Mouse (Mus musculus): ENCODE measurements at regions not wholly inside any gene's neighbourhood (a gene's known extent, or its start where the extent isn't known, plus 50 kb on each side); places are given as distances from the start of the nearest gene placed in this dataset.
"Not testable (repeated sequence)": the region's sequence is repeated elsewhere in the genome, so short reads cannot be mapped to it uniquely, and the experiment has no call there.

GRCm38 (mm10) chr12:82056782-82057611 is 112.1 kb upstream of the Sipa1l1 start:
- not testable (repeated sequence) for H3K9ac ChIP-seq (ENCODE audit: low read depth, poor library complexity, severe bottlenecking); H3K9me3 ChIP-seq (replicated peaks; ENCODE audit: control insufficient read depth, insufficient read depth, low read length, poor library complexity, severe bottlenecking); H3K27me3 ChIP-seq (ENCODE audit: control insufficient read depth, insufficient read depth, low read length, poor library complexity, severe bottlenecking); H3K36me3 ChIP-seq (ENCODE audit: control insufficient read depth, insufficient read depth, low read length, poor library complexity, severe bottlenecking); H3K27ac ChIP-seq (ENCODE audit: insufficient read depth, low read length); H3K4me1 ChIP-seq (ENCODE audit: control insufficient read depth, insufficient read depth, low read length); H3K4me3 ChIP-seq (ENCODE audit: low read depth, low read length)

GRCm38 (mm10) chr12:82064986-82065385 is 104.1 kb upstream of the Sipa1l1 start:
- Histone ChIP-seq H3K9me3 (replicated peaks; ENCODE audit: control insufficient read depth, insufficient read depth, low read length, poor library complexity, severe bottlenecking) (no peaks in the 10 kb centered on the region), H3K9ac (ENCODE audit: low read depth, poor library complexity, severe bottlenecking) (no peak overlapping the region), H3K4me3 (ENCODE audit: low read depth, low read length) (no peak overlapping the region), H3K27ac (ENCODE audit: insufficient read depth, low read length) (no peak overlapping the region), H3K36me3 (ENCODE audit: control insufficient read depth, insufficient read depth, low read length, poor library complexity, severe bottlenecking) (no peaks in the 10 kb centered on the region), H3K4me1 (ENCODE audit: control insufficient read depth, insufficient read depth, low read length) (no peaks in the 10 kb centered on the region), H3K27me3 (ENCODE audit: control insufficient read depth, insufficient read depth, low read length, poor library complexity, severe bottlenecking) (no peaks in the 10 kb centered on the region)
- TF ChIP-seq CTCF (IDR thresholded peaks at IDR 0.05; ENCODE audit: low read depth, low read length), result no peak
- TF ChIP-seq EP300 (IDR thresholded peaks at IDR 0.05; ENCODE audit: insufficient read depth, low read depth, low read length), result no peak
- TF ChIP-seq POLR2A (IDR thresholded peaks at IDR 0.05; ENCODE audit: insufficient read depth, low read length), result no peak

- TF ChIP-seq EP300 (IDR thresholded peaks at IDR 0.05; ENCODE audit: insufficient read depth, low read depth, low read length) (no peak), POLR2A (IDR thresholded peaks at IDR 0.05; ENCODE audit: insufficient read depth, low read length) (no peak), CTCF (IDR thresholded peaks at IDR 0.05; ENCODE audit: low read depth, low read length) (no peak)
- Histone ChIP-seq H3K27ac (ENCODE audit: insufficient read depth, low read length) (no peak overlapping the region), H3K27me3 (ENCODE audit: control insufficient read depth, insufficient read depth, low read length, poor library complexity, severe bottlenecking) (no peaks in the 10 kb centered on the region), H3K9me3 (replicated peaks; ENCODE audit: control insufficient read depth, insufficient read depth, low read length, poor library complexity, severe bottlenecking) (no peaks in the 10 kb centered on the region), H3K4me1 (ENCODE audit: control insufficient read depth, insufficient read depth, low read length) (no peaks in the 10 kb centered on the region), H3K4me3 (ENCODE audit: low read depth, low read length) (no peak overlapping the region), H3K36me3 (ENCODE audit: control insufficient read depth, insufficient read depth, low read length, poor library complexity, severe bottlenecking) (no peaks in the 10 kb centered on the region), H3K9ac (ENCODE audit: low read depth, poor library complexity, severe bottlenecking) (no peak overlapping the region)
Measured at GRCm38 (mm10) chr12:82066860-82067259, 102.3 kb upstream of the Sipa1l1 start.

GRCm38 (mm10) chr12:82069621-82070020 is 99.5 kb upstream of the Sipa1l1 start:
- Histone ChIP-seq H3K36me3 (ENCODE audit: control insufficient read depth, insufficient read depth, low read length, poor library complexity, severe bottlenecking) (no peaks in the 10 kb centered on the region), H3K9ac (ENCODE audit: low read depth, poor library complexity, severe bottlenecking) (no peak overlapping the region), H3K4me1 (ENCODE audit: control insufficient read depth, insufficient read depth, low read length) (no peaks in the 10 kb centered on the region), H3K27me3 (ENCODE audit: control insufficient read depth, insufficient read depth, low read length, poor library complexity, severe bottlenecking) (no peaks in the 10 kb centered on the region), H3K4me3 (ENCODE audit: low read depth, low read length) (no peak overlapping the region), H3K27ac (ENCODE audit: insufficient read depth, low read length) (no peak overlapping the region), H3K9me3 (replicated peaks; ENCODE audit: control insufficient read depth, insufficient read depth, low read length, poor library complexity, severe bottlenecking) (no peaks in the 10 kb centered on the region)
- TF ChIP-seq EP300 (IDR thresholded peaks at IDR 0.05; ENCODE audit: insufficient read depth, low read depth, low read length) (no peak), CTCF (IDR thresholded peaks at IDR 0.05; ENCODE audit: low read depth, low read length) (no peak), POLR2A (IDR thresholded peaks at IDR 0.05; ENCODE audit: insufficient read depth, low read length) (no peak)

GRCm38 (mm10) chr12:82072810-82073465 is 96.2 kb upstream of the Sipa1l1 start:
- H3K36me3 ChIP-seq (ENCODE audit: control insufficient read depth, insufficient read depth, low read length, poor library complexity, severe bottlenecking), result no peaks in the 10 kb centered on the region
- no peak overlapping the region for H3K9ac ChIP-seq (ENCODE audit: low read depth, poor library complexity, severe bottlenecking)
- no peaks in the 10 kb centered on the region for H3K27me3 ChIP-seq (ENCODE audit: control insufficient read depth, insufficient read depth, low read length, poor library complexity, severe bottlenecking)
- no peak overlapping the region for H3K27ac ChIP-seq (ENCODE audit: insufficient read depth, low read length)
- no peak for TF ChIP-seq CTCF (IDR thresholded peaks at IDR 0.05; ENCODE audit: low read depth, low read length)
- no peak overlapping the region for H3K4me3 ChIP-seq (ENCODE audit: low read depth, low read length)
- H3K9me3 ChIP-seq (replicated peaks; ENCODE audit: control insufficient read depth, insufficient read depth, low read length, poor library complexity, severe bottlenecking), result no peaks in the 10 kb centered on the region
- H3K4me1 ChIP-seq (ENCODE audit: control insufficient read depth, insufficient read depth, low read length), result peaks cover 2% of the 10 kb centered on the region

- Histone ChIP-seq H3K9me3 (replicated peaks; ENCODE audit: control insufficient read depth, insufficient read depth, low read length, poor library complexity, severe bottlenecking) (no peaks in the 10 kb centered on the region), H3K4me1 (ENCODE audit: control insufficient read depth, insufficient read depth, low read length) (peaks cover 2% of the 10 kb centered on the region), H3K27ac (ENCODE audit: insufficient read depth, low read length) (no peak overlapping the region), H3K36me3 (ENCODE audit: control insufficient read depth, insufficient read depth, low read length, poor library complexity, severe bottlenecking) (no peaks in the 10 kb centered on the region), H3K4me3 (ENCODE audit: low read depth, low read length) (no peak overlapping the region), H3K9ac (ENCODE audit: low read depth, poor library complexity, severe bottlenecking) (no peak overlapping the region), H3K27me3 (ENCODE audit: control insufficient read depth, insufficient read depth, low read length, poor library complexity, severe bottlenecking) (no peaks in the 10 kb centered on the region)
- TF ChIP-seq EP300 (IDR thresholded peaks at IDR 0.05; ENCODE audit: insufficient read depth, low read depth, low read length), result no peak
Measured at GRCm38 (mm10) chr12:82075479-82076221, 93.5 kb upstream of the Sipa1l1 start.

Measured in ES-Bruce4 (cell line).